Mouse (Mus musculus) B cell, adult 2 months (primary cell): ENCODE results near the gene Vmn1r41.

Source experiments
- DNase-seq, 2 experiments: peaks; one replicate each; pipeline ENCODE4 v3.0.0; 2022

Vmn1r41 gene

DNA sequence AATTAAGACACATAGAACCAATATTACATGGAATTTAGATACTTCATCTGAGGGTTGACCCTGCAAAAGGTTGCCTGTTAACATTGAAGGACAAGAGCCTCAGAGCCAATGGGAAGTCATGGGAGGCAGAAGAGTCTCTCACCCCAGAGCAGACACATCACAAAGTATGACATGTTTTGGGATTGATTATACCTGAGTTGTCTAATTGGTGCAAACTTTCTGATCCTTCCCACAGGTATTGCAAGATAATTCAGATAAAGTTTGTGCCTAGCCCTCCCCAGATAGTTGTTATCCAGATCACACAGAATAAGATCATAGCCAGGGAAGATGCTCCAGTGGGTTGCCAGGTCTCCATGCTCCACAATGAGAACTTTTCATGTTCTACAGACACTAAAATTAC lies at the start of gene Vmn1r41:
Gene Vmn1r41, plus strand, starts transcription at position 301 of the 400 bp plus-strand sequence.
- DNase-seq = no peak

DNA sequence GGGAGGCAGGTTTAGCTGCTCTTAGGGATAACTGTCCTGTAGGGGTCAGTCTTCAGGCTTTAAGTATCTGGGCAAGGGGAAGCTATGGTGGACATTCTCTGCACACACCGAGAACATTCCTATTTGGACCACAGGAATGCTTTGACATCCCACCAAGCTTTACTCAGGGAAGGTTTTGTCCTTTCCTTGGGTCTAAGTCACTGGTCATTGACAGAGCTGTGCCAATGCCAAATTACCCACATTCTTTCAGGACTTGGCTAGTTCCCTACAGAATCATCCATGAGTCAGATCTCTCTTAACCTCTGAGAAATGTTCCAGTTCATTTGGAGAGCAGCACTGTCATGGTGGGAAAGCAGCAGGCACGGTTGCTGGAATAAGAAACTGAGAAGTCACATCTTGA lies 33.9 kb upstream of the Vmn1r41 start:
- DNase-seq = no peak

DNA sequence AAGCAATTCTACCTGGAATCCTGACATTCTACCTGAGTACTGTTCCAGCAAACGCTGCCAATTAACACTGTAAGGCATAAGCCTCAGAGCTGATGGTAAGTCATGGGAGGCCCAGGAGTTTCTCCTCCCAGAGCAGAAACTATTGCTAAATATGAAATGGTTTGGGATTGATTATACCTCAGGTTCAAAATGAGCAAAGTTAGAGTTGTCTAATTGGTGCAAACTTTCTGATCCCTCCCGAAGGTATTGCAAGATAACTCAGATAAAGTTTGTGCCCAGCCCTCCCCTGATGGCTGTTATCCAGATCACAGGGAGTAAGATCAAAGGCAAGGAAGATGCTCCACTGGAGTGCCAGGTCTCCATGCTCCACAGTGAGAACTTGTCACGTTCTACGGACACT lies 33.3 kb upstream of the Vmn1r41 start, which contains the start of gene Vmn1r40:
Gene Vmn1r40, plus strand, starts transcription at position 301 of the 400 bp plus-strand sequence.
- DNase-seq = no peak

DNA sequence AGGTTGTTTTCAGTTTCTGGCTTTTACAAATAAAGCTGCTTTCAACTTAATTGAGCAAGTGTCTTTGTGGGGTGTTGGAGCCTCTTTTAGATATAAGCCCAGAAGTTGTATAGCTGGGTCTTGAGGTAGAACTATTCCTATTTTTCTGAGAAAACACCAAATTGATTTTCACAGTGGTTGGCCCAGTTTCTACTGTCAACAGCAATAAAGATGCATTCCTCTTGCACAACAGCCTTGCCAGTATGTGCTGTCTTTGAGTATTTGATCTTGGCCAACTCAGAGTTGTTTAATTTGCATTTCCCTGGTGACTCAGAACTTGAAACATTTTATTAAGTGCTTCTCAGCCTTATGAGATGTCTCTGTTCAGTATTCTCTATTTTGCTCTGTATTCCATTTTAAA lies 22.5 kb upstream of the Vmn1r41 start:
- DNase-seq = no peak

DNA sequence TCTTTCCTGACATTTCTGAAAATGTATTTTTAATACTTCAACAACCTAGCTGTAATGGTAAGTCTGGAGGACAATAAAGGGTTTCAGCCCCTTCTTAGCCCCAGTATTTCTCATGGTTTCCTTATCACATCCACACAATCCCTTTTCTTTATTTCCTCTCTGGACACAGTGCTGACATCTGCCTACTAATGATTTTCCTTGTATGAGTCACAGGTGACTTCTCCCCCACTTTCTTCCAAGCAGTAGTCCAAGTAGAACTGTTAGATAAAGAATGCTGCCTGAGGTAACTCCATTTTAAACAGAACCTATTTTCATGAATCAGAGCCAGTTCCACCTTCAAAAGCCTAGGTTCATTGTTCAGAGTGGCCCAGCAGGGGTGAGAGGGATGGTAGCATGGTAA lies 2.2 kb downstream of the Vmn1r41 start:
- no peak for DNase-seq

DNA sequence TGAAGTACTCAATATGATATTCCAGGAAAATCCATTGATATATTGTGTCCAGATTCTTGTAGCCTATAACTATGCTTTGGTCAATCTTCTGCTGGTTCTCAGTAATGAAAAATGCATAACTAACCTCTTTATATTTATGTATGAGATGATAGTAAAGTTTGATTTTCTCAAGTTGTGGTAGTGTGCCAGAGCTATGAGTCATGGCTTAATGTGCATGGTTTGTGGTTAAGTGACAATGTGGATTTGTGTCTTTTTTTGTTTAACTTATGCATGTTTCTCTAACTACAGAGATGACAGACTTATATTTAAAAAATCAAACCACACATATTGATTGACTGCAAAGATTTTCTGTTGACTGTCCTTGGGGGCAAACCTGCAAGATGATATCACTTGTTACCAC lies 49.7 kb downstream of the Vmn1r41 start:
- no peak for DNase-seq
